Mouse (Mus musculus): ENCODE measurements around the gene Olfr692. TPM values are rescaled to one million over a fixed set of nuclear protein-coding genes. Genes with fewer than 3 reads are reported as not detected.

Gene Olfr692
- not detected in 4 replicates for total RNA-seq (2023; ENCODE audit: inconsistent age)

DNA sequence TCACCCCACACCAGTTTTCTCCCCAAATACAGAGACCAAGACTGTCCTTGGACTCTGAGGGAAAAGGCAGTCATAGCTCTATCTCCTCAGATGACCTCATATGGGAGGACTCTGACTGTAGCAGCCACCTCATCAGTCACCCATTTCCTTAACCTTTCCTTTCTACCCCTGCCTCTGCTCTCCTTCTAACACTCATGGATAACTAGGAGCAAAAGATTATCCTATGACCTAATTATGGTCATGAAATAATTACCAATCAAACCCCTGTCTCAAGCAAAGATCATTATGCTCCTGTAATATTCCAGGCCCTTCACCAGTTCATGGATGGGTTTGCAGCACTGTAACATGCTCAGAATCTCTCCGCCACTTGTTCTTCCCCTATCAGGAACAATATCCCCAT, at the start of gene Olfr692:
Olfr692 (plus strand) TSS at position 301 of the 400 bp plus-strand sequence.

DNA sequence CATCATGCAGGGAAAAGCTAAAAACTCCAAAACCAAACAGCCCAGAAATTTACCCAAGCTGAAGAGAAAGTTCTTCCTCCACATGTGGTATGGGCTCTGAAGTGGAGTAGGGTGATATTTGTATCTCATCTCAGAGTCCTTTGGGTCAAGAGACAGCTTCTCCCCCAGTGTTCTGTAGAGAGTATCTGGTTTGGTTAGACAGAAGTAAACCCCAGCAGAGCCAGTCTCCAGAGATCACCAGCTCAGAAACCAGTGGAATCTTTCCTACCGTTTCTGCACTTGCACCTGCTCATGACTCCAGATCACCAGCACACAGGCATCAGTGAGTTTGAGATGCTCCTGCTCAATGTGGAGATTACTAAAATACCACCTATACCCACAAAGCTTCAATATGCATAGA, 34.0 kb upstream of the Olfr692 start, which contains the start of gene Olfr690:
Olfr690 (minus strand) TSS at position 101 of the 400 bp plus-strand sequence.

DNA sequence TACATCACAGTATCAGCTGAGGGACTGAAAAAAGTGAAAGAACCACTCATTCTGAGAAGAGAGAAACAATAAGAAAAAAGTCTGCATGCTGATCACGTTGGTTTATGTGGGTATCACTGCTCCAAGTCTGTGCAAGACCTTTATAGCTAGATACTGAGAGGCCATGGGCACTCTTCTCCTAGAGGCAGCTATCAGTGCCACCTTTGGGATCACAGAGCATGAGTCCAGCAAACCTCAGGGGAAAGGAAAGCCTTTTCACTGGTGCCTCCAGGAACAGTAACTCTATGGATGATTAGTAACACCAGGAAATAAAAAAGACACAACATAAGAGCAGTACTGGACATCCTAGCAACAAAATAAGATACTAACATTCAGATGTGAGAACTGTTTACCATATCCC, 25.9 kb upstream of the Olfr692 start, which contains the start of gene Olfr691:
Olfr691 (minus strand) TSS at position 101 of the 400 bp plus-strand sequence.

DNA sequence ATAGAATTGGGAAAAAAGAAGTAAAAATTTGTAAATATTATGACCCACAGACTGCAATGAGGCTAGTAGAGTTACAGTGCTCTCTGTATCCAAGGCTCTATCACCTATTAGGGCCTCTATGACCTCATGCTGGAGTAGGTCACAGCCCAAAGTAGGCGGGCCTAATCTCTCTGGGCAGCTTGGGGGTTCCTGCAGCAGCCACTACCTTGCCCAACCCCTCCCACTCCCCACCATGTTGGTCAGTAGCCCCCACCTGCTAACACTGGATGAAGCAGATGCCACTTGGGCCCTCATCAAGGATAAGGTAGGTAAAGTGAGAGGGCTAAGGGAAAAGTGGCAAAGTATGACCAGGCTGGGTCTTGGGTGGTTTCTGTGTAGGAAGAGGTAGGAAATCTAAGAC, 6.8 kb downstream of the Olfr692 start, which contains the start of gene Gm5901:
Gm5901 (plus strand) TSS at position 173 of the 400 bp plus-strand sequence.

GRCm38 (mm10) chr7:105399935-105400624, 32.0 kb downstream of the Olfr692 start, which contains the start of gene Fam160a2:
TSS of gene Fam160a2 (minus strand) at chr7:105400054.

GRCm38 (mm10) chr7:105404268-105404667, 36.2 kb downstream of the Olfr692 start, which contains the start of gene Cnga4:
TSS of gene Cnga4 (plus strand) at chr7:105404568.

Other genes with a start within 250 kb of the Olfr692 start
- gene Olfr683, start 221.2 kb upstream of the Olfr692 start, total RNA-seq (2023; ENCODE audit: inconsistent age): not detected in 4 replicates
- not detected in 4 replicates for gene Olfr684, start 204.6 kb upstream of the Olfr692 start, total RNA-seq (2023; ENCODE audit: inconsistent age)
- gene Olfr685, start 182.2 kb upstream of the Olfr692 start, total RNA-seq (2023; ENCODE audit: inconsistent age): not detected in 4 replicates
- gene Olfr686, start 160.7 kb upstream of the Olfr692 start, total RNA-seq (2023; ENCODE audit: inconsistent age): not detected in 4 replicates
- gene Olfr688, start 80.1 kb upstream of the Olfr692 start, total RNA-seq (2023; ENCODE audit: inconsistent age): not detected in 4 replicates
- gene Olfr689, start 57.1 kb upstream of the Olfr692 start, total RNA-seq (2023; ENCODE audit: inconsistent age): not detected in 4 replicates
- gene Olfr690, start 34.1 kb upstream of the Olfr692 start, total RNA-seq (2023; ENCODE audit: inconsistent age): not detected in 4 replicates
- gene Olfr691, start 26.0 kb upstream of the Olfr692 start, total RNA-seq (2023; ENCODE audit: inconsistent age): not detected in 4 replicates
- not detected in 4 replicates for gene Gm5901, start 6.8 kb downstream of the Olfr692 start, total RNA-seq (2023; ENCODE audit: inconsistent age)
- 35.9 to 50.1 TPM (median 42.0 TPM) in 4 replicates for gene Fam160a2, start 31.8 kb downstream of the Olfr692 start, total RNA-seq (2023; ENCODE audit: inconsistent age)
- not detected in 4 replicates for gene Cnga4, start 36.3 kb downstream of the Olfr692 start, total RNA-seq (2023; ENCODE audit: inconsistent age)
- not detected in 4 replicates for gene Cckbr, start 57.5 kb downstream of the Olfr692 start, total RNA-seq (2023; ENCODE audit: inconsistent age)
- 0.32 TPM in 1 of 4 replicates, not detected in the others for gene Cavin3, start 114.1 kb downstream of the Olfr692 start, total RNA-seq (2023; ENCODE audit: inconsistent age)
- 20.7 to 26.4 TPM (median 22.0 TPM) in 4 replicates for gene Smpd1, start 186.1 kb downstream of the Olfr692 start, total RNA-seq (2023; ENCODE audit: inconsistent age)
- gene Apbb1, start 213.4 kb downstream of the Olfr692 start, total RNA-seq (2023; ENCODE audit: inconsistent age): 2.5 to 4.7 TPM (median 2.9 TPM) in 4 replicates
- gene Hpx, start 231.9 kb downstream of the Olfr692 start, total RNA-seq (2023; ENCODE audit: inconsistent age): 0.45 TPM in 1 of 4 replicates, not detected in the others

Measured in B cell, adult (primary cell).